1 mouse cellular context compared by ENCODE assay signal in genomic region chr2:173689835-173690234, GRCm38 (mm10).
TF ChIP-seq lines count a peak whose summit lies in the region.

No protein-coding gene starts in this region.

TF ChIP-seq in CH12.LX, 34 proteins besides CTCF, POLR2A, EP300 and RAD21:
- no peak for TF ChIP-seq MAFK (IDR thresholded peaks at IDR 0.05; ENCODE audit: insufficient replicate concordance, low read length)
- no peak for TF ChIP-seq POLR2AphosphoS2 (IDR thresholded peaks at IDR 0.05; ENCODE audit: low read depth, low read length)
- no peak for TF ChIP-seq MAZ (IDR thresholded peaks at IDR 0.05; ENCODE audit: low read depth, low read length)
- no peak for TF ChIP-seq USF2 (conservative IDR thresholded peaks at IDR 0.05; ENCODE audit: low read depth, low read length)
- TF ChIP-seq MYC (IDR thresholded peaks at IDR 0.05; ENCODE audit: low read depth, low read length) = no peak
- no peak for TF ChIP-seq ELF1 (IDR thresholded peaks at IDR 0.05; ENCODE audit: low read depth, low read length)
